Mouse (Mus musculus): ENCODE data around the gene Abca5. TPM values are rescaled to one million over a fixed set of nuclear protein-coding genes. Genes with fewer than 3 reads are reported as not detected.

Abca5 gene
- polyA plus RNA-seq, 1 experiment from 2014 or later, result 2.9 TPM

GRCm38 (mm10) chr11:110286331-110286730, 51.2 kb downstream of the Abca5 start:
- no peaks in the 10 kb centered on the region for H3K27me3 ChIP-seq (ENCODE audit: low read depth, poor library complexity, severe bottlenecking)
- 81% methylated on average over 3 of the region's 3 CpGs for WGBS
- no peak overlapping the region for H3K27ac ChIP-seq
- H3K9me3 ChIP-seq (replicated peaks), result no peaks in the 10 kb centered on the region
- no peak overlapping the region for H3K4me3 ChIP-seq
- no peak for DNase-seq (ENCODE audit: low spot score)
- H3K36me3 ChIP-seq, result no peaks in the 10 kb centered on the region
- H3K4me1 ChIP-seq, result peaks cover 9% of the 10 kb centered on the region; the same call in 1 of the 2 replicates

- H3K27me3 ChIP-seq (ENCODE audit: low read depth, poor library complexity, severe bottlenecking), result no peaks in the 10 kb centered on the region
- 85% methylated on average over 10 of the region's 10 CpGs for whole genome bisulfite sequencing
- H3K4me1 ChIP-seq, result peaks cover 9% of the 10 kb centered on the region; the same call in 1 of the 2 replicates
- DNase-seq (ENCODE audit: low spot score), result no peak
- no peaks in the 10 kb centered on the region for H3K36me3 ChIP-seq
- no peak overlapping the region for H3K4me3 ChIP-seq
- H3K9me3 ChIP-seq (replicated peaks), result no peaks in the 10 kb centered on the region
- H3K27ac ChIP-seq, result no peak overlapping the region
Observed at GRCm38 (mm10) chr11:110284849-110285248, 52.7 kb downstream of the Abca5 start.

GRCm38 (mm10) chr11:110284185-110284787, 53.2 kb downstream of the Abca5 start:
- H3K27ac ChIP-seq, result no peak overlapping the region
- H3K36me3 ChIP-seq, result no peaks in the 10 kb centered on the region
- no peak overlapping the region for H3K4me3 ChIP-seq
- H3K27me3 ChIP-seq (ENCODE audit: low read depth, poor library complexity, severe bottlenecking), result no peaks in the 10 kb centered on the region
- peaks cover 9% of the 10 kb centered on the region; the same call in 1 of the 2 replicates for H3K4me1 ChIP-seq
- WGBS, result 89% methylated on average over 9 of the region's 9 CpGs
- H3K9me3 ChIP-seq (replicated peaks), result no peaks in the 10 kb centered on the region
- DNase-seq (ENCODE audit: low spot score), result no peak

- Histone ChIP-seq H3K4me1 (peaks cover 2% of the 10 kb centered on the region; the same call in 1 of the 2 replicates), H3K36me3 (no peaks in the 10 kb centered on the region), H3K27me3 (ENCODE audit: low read depth, poor library complexity, severe bottlenecking) (no peaks in the 10 kb centered on the region), H3K9me3 (replicated peaks) (no peaks in the 10 kb centered on the region), H3K4me3 (no peak overlapping the region), H3K27ac (peak overlapping the region; percentile 12; the same call in 1 of the 2 replicates)
- WGBS, result 81% methylated on average over 3 of the region's 3 CpGs
- DNase-seq (ENCODE audit: low spot score), result no peak
Observed at GRCm38 (mm10) chr11:110274794-110275193, 62.7 kb downstream of the Abca5 start.

- Histone ChIP-seq H3K36me3 (no peaks in the 10 kb centered on the region), H3K27me3 (ENCODE audit: low read depth, poor library complexity, severe bottlenecking) (no peaks in the 10 kb centered on the region), H3K4me3 (no peak overlapping the region), H3K4me1 (peaks cover 2% of the 10 kb centered on the region; the same call in 1 of the 2 replicates), H3K9me3 (replicated peaks) (no peaks in the 10 kb centered on the region), H3K27ac (no peak overlapping the region)
- WGBS, result 8% methylated on average over 5 of the region's 5 CpGs
- peak; percentile 62 for DNase-seq (ENCODE audit: low spot score)
Observed at GRCm38 (mm10) chr11:110271745-110272144, 65.8 kb downstream of the Abca5 start.

GRCm38 (mm10) chr11:110268244-110268844, 69.2 kb downstream of the Abca5 start:
- 41% methylated on average over 8 of the region's 8 CpGs for WGBS
- peak overlapping the region; percentile 71; the same call in 1 of the 2 replicates for H3K27ac ChIP-seq

GRCm38 (mm10) chr11:110267232-110267631, 70.3 kb downstream of the Abca5 start:
- Histone ChIP-seq H3K36me3 (no peaks in the 10 kb centered on the region), H3K9me3 (replicated peaks) (no peaks in the 10 kb centered on the region), H3K27me3 (ENCODE audit: low read depth, poor library complexity, severe bottlenecking) (no peaks in the 10 kb centered on the region), H3K4me3 (no peak overlapping the region), H3K27ac (no peak overlapping the region), H3K4me1 (no peaks in the 10 kb centered on the region)
- WGBS, result 94% methylated on average over 6 of the region's 6 CpGs
- no peak for DNase-seq (ENCODE audit: low spot score)

More at GRCm38 (mm10) chr11:110268244-110268844, 69.2 kb downstream of the Abca5 start:
- Histone ChIP-seq H3K36me3 (no peaks in the 10 kb centered on the region), H3K27me3 (ENCODE audit: low read depth, poor library complexity, severe bottlenecking) (no peaks in the 10 kb centered on the region), H3K4me3 (no peak overlapping the region), H3K4me1 (no peaks in the 10 kb centered on the region), H3K9me3 (replicated peaks) (no peaks in the 10 kb centered on the region)
- DNase-seq (ENCODE audit: low spot score), result peak; percentile 96

GRCm38 (mm10) chr11:110266757-110267156, 70.8 kb downstream of the Abca5 start:
- no peaks in the 10 kb centered on the region for H3K27me3 ChIP-seq (ENCODE audit: low read depth, poor library complexity, severe bottlenecking)
- no peaks in the 10 kb centered on the region for H3K36me3 ChIP-seq
- no peak overlapping the region for H3K27ac ChIP-seq
- H3K4me1 ChIP-seq, result no peaks in the 10 kb centered on the region
- no peak overlapping the region for H3K4me3 ChIP-seq
- H3K9me3 ChIP-seq (replicated peaks), result no peaks in the 10 kb centered on the region
- WGBS, result 93% methylated on average over 11 of the region's 11 CpGs
- no peak for DNase-seq (ENCODE audit: low spot score)

- WGBS, result 89% methylated on average over 3 of the region's 3 CpGs
- no peak overlapping the region for H3K27ac ChIP-seq
- no peaks in the 10 kb centered on the region for H3K36me3 ChIP-seq
- no peaks in the 10 kb centered on the region for H3K9me3 ChIP-seq (replicated peaks)
- H3K4me3 ChIP-seq, result no peak overlapping the region
- no peaks in the 10 kb centered on the region for H3K4me1 ChIP-seq
- no peak for DNase-seq (ENCODE audit: low spot score)
- no peaks in the 10 kb centered on the region for H3K27me3 ChIP-seq (ENCODE audit: low read depth, poor library complexity, severe bottlenecking)
Observed at GRCm38 (mm10) chr11:110261867-110262266, 75.6 kb downstream of the Abca5 start.

- 78% methylated on average over 4 of the region's 4 CpGs for WGBS
- Histone ChIP-seq H3K36me3 (no peaks in the 10 kb centered on the region), H3K4me1 (no peaks in the 10 kb centered on the region), H3K4me3 (no peak overlapping the region), H3K9me3 (replicated peaks) (no peaks in the 10 kb centered on the region), H3K27ac (no peak overlapping the region), H3K27me3 (ENCODE audit: low read depth, poor library complexity, severe bottlenecking) (no peaks in the 10 kb centered on the region)
- no peak for DNase-seq (ENCODE audit: low spot score)
Observed at GRCm38 (mm10) chr11:110257911-110258310, 79.6 kb downstream of the Abca5 start.

- Histone ChIP-seq H3K27me3 (ENCODE audit: low read depth, poor library complexity, severe bottlenecking) (no peaks in the 10 kb centered on the region), H3K27ac (no peak overlapping the region), H3K4me1 (no peaks in the 10 kb centered on the region), H3K4me3 (no peak overlapping the region), H3K36me3 (no peaks in the 10 kb centered on the region), H3K9me3 (replicated peaks) (no peaks in the 10 kb centered on the region)
- no peak for DNase-seq (ENCODE audit: low spot score)
- WGBS, result 90% methylated on average over 4 of the region's 4 CpGs
Observed at GRCm38 (mm10) chr11:110257061-110257460, 80.5 kb downstream of the Abca5 start.

GRCm38 (mm10) chr11:110252256-110252655, 85.3 kb downstream of the Abca5 start:
- H3K27me3 ChIP-seq (ENCODE audit: low read depth, poor library complexity, severe bottlenecking), result no peaks in the 10 kb centered on the region
- H3K4me3 ChIP-seq, result no peak overlapping the region
- DNase-seq (ENCODE audit: low spot score), result no peak
- peaks cover 5% of the 10 kb centered on the region; the same call in 1 of the 2 replicates for H3K4me1 ChIP-seq
- no peak overlapping the region for H3K27ac ChIP-seq
- H3K9me3 ChIP-seq (replicated peaks), result no peaks in the 10 kb centered on the region
- no peaks in the 10 kb centered on the region for H3K36me3 ChIP-seq
- WGBS, result 86% methylated on average over 3 of the region's 3 CpGs

- Histone ChIP-seq H3K4me3 (no peak within 1 kb of the TSS), H3K4me1 (peaks cover 5% of the 10 kb centered on the region; the same call in 1 of the 2 replicates), H3K27me3 (ENCODE audit: low read depth, poor library complexity, severe bottlenecking) (no peaks in the 10 kb centered on the region), H3K27ac (no peak within 1 kb of the TSS), H3K9me3 (replicated peaks) (no peaks in the 10 kb centered on the region), H3K36me3 (no peaks in the 10 kb centered on the region)
- 29% methylated on average over 8 of the region's 8 CpGs for WGBS
- DNase-seq (ENCODE audit: low spot score), result no peak
Observed at GRCm38 (mm10) chr11:110251534-110251933, 86.0 kb downstream of the Abca5 start, which contains the start of gene Abca6. Gene Abca6, minus strand, starts transcription at chr11:110251776.

Measured in limb, embryonic 10.5 days (tissue).